Mouse (Mus musculus) forebrain, embryonic 14.5 days (tissue): ENCODE data around the gene Mlxipl. TPM values are rescaled to one million over a fixed set of nuclear protein-coding genes. Genes with fewer than 3 reads are reported as not detected.

Experiments used
- ATAC-seq: fragments of 200-750 bp; cut with Nextera tagmentation; 2 replicates; pipeline ENCODE4 v1.8.0; 2017; ENCODE audit warnings: mild to moderate bottlenecking, moderate library complexity
- DNase-seq: peaks from one replicate; pipeline ENCODE4 v3.0.0-alpha.2; 2015; ENCODE audit warnings: low spot score
- H3K27ac ChIP-seq: fragments of 300-500 bp; sonication (generic); 2 replicates; pipeline ENCODE4 v1.5.1; 2014; ENCODE audit warnings: low read depth, mild to moderate bottlenecking, control low read depth, low read length, moderate library complexity
- H3K27me3 ChIP-seq: fragments of 300-500 bp; sonication (generic); replicated peaks from 2 replicates; pipeline ENCODE4 v1.6.1; 2014; ENCODE audit warnings: low read length, control low read depth, mixed read lengths; ENCODE audit not compliant: control insufficient read depth, insufficient read depth
- H3K36me3 ChIP-seq: fragments of 300-500 bp; sonication (generic); 2 replicates; pipeline ENCODE4 v1.6.1; 2014; ENCODE audit warnings: low read length, control low read depth; ENCODE audit not compliant: control insufficient read depth, insufficient read depth
- H3K4me1 ChIP-seq: fragments of 300-500 bp; sonication (generic); 2 replicates; pipeline ENCODE4 v1.6.1; 2014; ENCODE audit warnings: antibody characterized with exemption, low read length, control low read depth; ENCODE audit not compliant: control insufficient read depth, insufficient read depth
- H3K4me2 ChIP-seq: fragments of 300-500 bp; sonication (generic); 2 replicates; pipeline ENCODE4 v1.6.1; 2014; ENCODE audit warnings: mild to moderate bottlenecking, control low read depth, low read length
- H3K4me3 ChIP-seq: fragments of 300-500 bp; sonication (generic); 2 replicates; pipeline ENCODE4 v1.5.1; 2014; ENCODE audit warnings: low read depth, low read length, control low read depth
- H3K9ac ChIP-seq: fragments of 300-500 bp; sonication (generic); 2 replicates; pipeline ENCODE4 v1.6.1; 2014; ENCODE audit warnings: mild to moderate bottlenecking, low read length, control low read depth, moderate library complexity
- H3K9me3 ChIP-seq: fragments of 300-500 bp; sonication (generic); replicated peaks from 2 replicates; pipeline ENCODE4 v1.6.1; 2016; ENCODE audit warnings: low read length, control low read depth, mixed read lengths; ENCODE audit not compliant: control insufficient read depth
- WGBS: fragments of 180-500 bp; shearing (Covaris S2); extraction: QIAGEN DNeasy Blood & Tissue Kit; methylation state at CpG from one replicate; pipeline ENCODE4 v1.1.7; 2014; 5-methylcytosine and 5-hydroxymethylcytosine counted together
- polyA plus RNA-seq: library from polyadenylated mRNA; unstranded; fragments of >200 nt; fragmentation: Nextera tagmentation; extraction: Ambion mirVana; gene quantifications from 2 replicates; pipeline ENCODE4 v1.2.1, GENCODE M21; 2014

Gene Mlxipl
- polyA plus RNA-seq, 1 experiment from 2014 or later = 0.36 TPM

DNA sequence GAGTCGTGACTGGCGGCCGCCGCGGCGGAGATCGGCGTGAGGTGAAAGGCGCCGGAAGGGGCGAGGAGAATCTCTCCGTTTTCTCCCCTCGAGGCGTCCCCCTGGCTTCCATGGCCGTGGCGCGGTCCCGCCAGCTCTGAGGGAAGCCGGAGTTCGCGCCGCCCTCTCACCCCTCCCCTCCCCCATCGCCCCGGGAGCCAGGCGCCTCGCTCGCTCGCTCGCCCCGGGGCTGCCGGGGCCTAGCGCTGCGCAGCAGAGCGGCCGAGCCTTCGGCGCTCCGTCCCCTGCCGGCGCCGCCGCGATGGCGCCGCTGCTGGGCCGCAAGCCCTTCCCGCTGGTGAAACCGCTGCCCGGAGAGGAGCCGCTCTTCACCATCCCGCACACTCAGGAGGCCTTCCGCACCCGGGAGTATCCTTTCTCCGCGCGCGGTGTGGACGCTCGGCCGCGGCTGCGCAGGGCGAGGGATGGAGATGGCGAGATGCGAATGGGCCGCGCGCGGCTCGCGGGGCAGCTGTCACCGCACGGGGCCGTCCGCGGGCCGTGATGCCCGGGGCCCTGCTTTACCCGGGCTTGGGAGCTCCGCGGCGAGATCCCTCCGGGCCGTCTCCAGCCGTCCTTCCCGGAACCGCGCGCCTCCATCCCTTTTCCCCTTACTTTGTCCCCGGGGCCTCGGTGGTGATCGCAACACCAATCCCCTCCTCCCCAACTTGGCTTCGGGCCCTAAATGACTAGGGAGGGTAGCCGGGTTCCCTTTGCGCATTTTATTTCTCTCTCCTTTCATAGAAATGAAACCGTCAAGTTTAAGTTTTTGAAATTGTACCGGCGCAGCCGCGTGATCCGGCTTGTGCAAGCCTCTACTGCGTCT is 97.9 kb downstream of the Mlxipl start:
- DNase-seq = peak; percentile 41

More for the DNA sequence above, 97.9 kb downstream of the Mlxipl start:
- Histone ChIP-seq H3K9ac (peak overlapping the region; percentile 97), H3K4me1 (peaks cover 18% of the 10 kb centered on the region), H3K9me3 (no peaks in the 10 kb centered on the region), H3K27ac (peak overlapping the region; percentile 95), H3K4me3 (peak overlapping the region; percentile 98), H3K36me3 (peaks cover 14% of the 10 kb centered on the region), H3K4me2 (peak overlapping the region; percentile 71), H3K27me3 (no peaks in the 10 kb centered on the region)
- under 1% methylated on average over 99 of the region's 102 CpGs for whole genome bisulfite sequencing
- ATAC-seq = peak; percentile 64

Other genes with a start within 250 kb of the Mlxipl start
- gene Tmem270, start 183.2 kb upstream of the Mlxipl start, polyA plus RNA-seq = not detected in 2 replicates
- 0.22 TPM in 1 of 2 replicates, not detected in the other for gene Cldn13, start 174.4 kb upstream of the Mlxipl start, polyA plus RNA-seq
- 6.3 and 9.4 TPM in 2 replicates for gene Mettl27, start 157.5 kb upstream of the Mlxipl start, polyA plus RNA-seq
- gene Cldn4, start 143.0 kb upstream of the Mlxipl start, polyA plus RNA-seq = not detected in 2 replicates
- 5.9 and 9.0 TPM in 2 replicates for gene Cldn3, start 103.7 kb upstream of the Mlxipl start, polyA plus RNA-seq
- gene Abhd11, start 80.7 kb upstream of the Mlxipl start, polyA plus RNA-seq = 66.9 and 70.7 TPM in 2 replicates
- 57.0 and 78.5 TPM in 2 replicates for gene Stx1a, start 66.4 kb upstream of the Mlxipl start, polyA plus RNA-seq
- gene Dnajc30, start 25.7 kb upstream of the Mlxipl start, polyA plus RNA-seq = 36.3 and 38.8 TPM in 2 replicates
- gene Bud23, start 24.9 kb upstream of the Mlxipl start, polyA plus RNA-seq = 89.1 and 92.7 TPM in 2 replicates
- 25.0 and 28.9 TPM in 2 replicates for gene Vps37d, start 11.6 kb upstream of the Mlxipl start, polyA plus RNA-seq
- gene Tbl2, start 59.8 kb downstream of the Mlxipl start, polyA plus RNA-seq = 16.3 and 17.4 TPM in 2 replicates
- gene Bcl7b, start 78.4 kb downstream of the Mlxipl start, polyA plus RNA-seq = 47.4 and 48.9 TPM in 2 replicates
- 35.5 and 44.3 TPM in 2 replicates for gene Baz1b, start 97.4 kb downstream of the Mlxipl start, polyA plus RNA-seq
- gene Fzd9, start 161.3 kb downstream of the Mlxipl start, polyA plus RNA-seq = 11.4 and 12.4 TPM in 2 replicates